Mouse (Mus musculus) fibroblast of lung, adult 2 months (primary cell): ENCODE results near the gene Gbp8.
"Not testable (repeated sequence)": the region's sequence is repeated elsewhere in the genome, so short reads cannot be mapped to it uniquely, and the experiment has no call there.

Source experiments
- DNase-seq: peaks from one replicate; pipeline ENCODE4 v3.0.0-alpha.2; 2011; ENCODE audit warnings: low read depth

Gbp8 gene

DNA sequence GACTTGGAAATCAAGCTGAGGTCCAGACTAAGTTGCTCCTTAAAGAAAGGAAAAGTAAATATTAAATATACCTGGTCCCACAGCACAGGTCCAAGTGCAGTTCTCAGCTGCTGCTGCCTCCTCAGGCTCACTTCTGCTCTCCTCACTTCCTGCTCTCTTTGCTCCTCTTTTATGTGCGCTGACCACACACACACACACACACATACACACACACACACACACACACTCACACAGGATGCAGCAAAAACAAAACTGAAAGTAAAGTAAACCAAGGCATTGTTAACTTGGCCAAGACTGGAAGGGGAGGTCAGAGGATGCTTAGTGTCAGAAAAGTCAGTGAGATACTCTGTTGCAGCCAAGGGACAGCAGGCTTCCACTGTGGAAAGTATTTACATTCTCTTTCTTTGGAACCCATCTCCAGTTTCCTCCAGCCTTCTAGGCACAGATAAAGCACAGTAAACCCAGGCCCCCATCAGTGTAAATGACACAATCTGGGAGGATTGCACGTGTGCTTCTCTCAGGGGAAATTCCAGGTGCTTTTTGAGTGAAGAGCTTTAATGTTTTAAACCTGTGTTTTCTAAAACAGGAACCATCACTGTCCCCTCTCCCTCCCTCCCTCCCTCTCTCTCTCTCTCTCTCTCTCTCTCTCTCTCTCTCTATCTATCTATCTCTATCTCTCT is at the start of gene Gbp8, which contains the start of the genes Gbp9 and Gbp4:
Gene Gbp8, minus strand, starts transcription at position 132 of the 680 bp plus-strand sequence.
Gene Gbp9, minus strand, starts transcription at position 131 of the 680 bp plus-strand sequence.
Gene Gbp4, minus strand, starts transcription at position 178 of the 680 bp plus-strand sequence.
- DNase-seq = not testable (repeated sequence)

DNA sequence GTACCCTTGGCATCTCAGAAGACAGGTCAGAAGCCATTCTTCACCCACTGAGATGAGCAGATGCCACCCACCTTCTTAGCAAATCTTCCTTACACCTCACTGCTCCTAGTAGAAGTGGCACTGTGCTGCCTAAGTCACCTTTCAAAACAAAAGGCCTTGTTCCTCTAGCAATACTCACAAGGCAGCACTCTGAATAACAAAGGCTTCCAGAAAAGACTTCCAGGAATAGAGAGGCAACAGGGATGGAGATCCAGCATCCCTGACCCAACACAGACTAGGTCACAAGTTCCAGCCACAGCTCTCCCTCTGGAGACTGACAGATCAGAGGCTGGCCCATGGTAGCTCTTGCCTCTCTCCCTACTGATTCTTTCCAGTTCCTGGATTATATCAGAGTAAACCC is 42.1 kb upstream of the Gbp8 start:
- DNase-seq = no peak

DNA sequence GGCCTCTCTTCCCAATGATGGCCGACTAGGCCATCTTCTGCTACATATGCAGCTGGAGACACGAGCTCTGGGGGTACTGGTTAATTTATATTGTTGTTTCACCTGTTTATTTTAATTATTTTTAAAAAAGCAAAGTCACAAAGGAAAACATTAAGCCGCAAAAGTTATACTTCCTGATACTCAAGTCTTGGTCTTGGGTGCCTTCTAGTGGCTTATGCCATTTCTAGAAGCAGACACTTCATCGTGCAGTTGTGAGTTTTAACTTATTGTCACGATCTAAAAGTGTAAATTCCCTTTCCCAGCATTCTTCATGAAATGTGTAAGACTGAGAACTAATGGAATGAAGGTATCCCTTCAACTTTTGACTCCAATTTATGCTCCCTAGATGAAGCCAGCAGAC is 17.2 kb upstream of the Gbp8 start:
- no peak for DNase-seq

DNA sequence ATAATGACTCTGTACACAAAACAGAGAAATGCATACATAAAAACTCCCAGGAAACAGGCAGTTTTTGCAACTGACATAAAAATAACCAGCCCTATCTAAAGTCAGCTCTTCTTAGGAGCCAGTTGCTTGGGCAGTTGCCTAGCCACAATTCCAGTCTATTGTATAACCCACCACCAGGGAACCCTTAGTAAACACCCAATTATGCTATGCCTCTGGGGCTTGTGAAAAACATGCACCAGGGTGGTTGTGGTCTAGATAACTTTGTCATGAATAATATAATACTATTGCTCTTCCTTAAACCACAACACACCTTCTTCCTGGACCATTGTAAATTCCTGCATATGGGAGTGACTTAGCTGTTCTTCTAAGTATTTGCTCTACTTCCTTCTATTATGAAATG is 14.7 kb upstream of the Gbp8 start:
- DNase-seq = no peak

DNA sequence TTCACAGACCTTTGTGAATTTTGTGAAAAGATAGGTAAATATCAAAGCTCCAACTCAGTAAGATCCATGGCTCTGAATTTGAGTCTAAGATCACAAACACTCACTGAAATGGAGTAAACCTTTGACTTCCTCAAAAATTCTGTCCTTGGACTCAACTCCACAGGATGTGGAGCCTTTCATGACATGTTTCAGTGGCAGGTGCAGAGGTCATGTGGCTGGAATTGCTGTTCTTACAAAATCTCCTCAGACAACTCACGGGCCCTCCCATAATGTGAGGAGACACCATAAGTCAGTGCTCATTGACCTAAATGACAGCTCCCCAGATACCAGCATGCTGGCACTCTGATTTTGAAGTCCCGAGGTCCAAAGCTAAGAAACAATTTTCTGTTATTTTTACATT is 8.7 kb upstream of the Gbp8 start:
- not testable (repeated sequence) for DNase-seq

DNA sequence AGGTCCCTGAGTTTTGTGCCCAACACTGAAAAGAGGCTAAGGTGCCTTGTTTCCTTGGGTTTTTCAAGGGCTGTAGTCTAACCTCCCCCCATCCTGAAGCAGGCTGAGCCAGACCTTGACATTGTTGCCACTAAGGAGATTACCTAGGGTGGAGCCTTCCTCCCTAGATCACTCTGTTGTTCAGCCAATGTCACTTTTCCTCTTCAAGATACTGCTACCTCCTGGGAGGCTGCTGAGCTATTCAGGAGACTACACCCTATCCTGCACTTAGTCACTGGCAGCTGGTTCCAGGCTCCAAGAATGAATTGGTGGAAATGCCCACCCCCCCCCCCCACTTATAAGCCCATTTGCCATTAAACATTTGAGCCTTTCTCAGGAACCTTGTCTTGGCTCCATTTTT is 7.1 kb upstream of the Gbp8 start:
- DNase-seq = no peak

DNA sequence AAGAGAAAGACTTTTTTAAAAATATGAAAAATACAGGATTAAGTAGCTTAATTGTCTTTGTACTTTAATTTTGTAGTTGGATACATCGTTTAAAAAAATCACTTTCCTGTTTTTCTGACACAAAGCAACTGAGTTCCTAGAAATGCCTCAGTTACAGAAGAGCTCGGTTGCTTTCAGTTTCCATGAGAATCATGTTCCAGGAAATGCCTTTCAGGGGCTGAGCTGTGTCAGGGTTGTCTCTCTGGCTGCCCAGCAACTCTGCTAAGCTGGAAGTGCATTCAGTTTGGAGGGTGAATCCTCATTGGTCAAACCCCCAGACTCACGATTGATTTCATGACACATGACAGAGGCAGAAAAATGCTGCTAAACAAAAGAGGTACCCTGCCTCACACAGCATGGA is 6.4 kb upstream of the Gbp8 start:
- DNase-seq = not testable (repeated sequence)

DNA sequence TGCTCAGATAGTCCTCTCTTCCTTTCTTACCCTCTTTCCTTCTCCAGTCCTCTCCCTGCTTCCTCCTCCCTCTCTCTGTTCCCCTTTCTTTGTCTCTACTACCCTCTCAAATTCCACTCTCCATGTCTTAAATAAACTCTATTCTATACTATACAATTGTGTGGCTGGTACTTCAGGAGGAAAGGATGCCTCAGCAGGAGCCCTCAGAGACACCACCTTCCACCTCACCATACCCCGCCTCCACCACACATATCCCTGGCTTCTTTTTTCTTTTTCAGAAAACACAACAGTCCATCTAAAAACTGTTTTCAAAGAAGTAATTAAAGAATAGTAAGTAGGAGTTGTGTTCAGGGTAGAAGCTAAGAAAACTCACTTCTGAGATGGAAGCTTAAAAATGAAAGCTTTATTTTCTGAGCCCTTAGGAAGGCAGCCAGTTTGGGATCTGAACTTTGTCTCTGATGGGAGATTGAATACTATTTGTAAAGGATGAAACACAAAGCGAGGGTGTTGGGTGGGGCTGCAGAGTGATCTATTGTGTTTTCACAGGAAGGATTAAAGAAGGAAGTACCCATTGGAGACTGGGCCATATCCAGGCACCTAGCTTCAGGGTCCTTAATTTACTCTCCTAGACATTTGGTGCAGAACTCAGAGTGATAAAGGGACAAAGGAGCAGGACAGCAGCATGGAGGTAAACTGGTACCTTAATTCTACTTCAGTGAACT is 910 bp upstream of the Gbp8 start:
- not testable (repeated sequence) for DNase-seq

DNA sequence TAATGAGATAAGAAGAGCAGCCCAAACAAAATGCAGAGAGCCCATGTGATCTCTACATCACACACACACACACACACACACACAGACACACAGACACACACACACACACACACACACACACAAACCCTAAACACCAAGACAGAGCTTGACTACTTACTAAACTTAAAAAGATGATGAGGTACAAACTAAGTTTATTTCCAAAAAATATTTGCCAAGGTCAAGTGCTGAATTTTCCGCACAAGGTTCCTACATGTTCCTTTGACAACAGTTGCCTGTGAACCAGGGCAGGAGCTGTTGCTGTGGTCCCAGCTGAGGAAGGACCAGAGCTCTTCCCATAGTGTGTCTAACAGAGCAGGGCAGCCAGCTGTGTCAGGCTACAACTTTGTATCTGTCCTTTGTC is 434 bp downstream of the Gbp8 start:
- no peak for DNase-seq

DNA sequence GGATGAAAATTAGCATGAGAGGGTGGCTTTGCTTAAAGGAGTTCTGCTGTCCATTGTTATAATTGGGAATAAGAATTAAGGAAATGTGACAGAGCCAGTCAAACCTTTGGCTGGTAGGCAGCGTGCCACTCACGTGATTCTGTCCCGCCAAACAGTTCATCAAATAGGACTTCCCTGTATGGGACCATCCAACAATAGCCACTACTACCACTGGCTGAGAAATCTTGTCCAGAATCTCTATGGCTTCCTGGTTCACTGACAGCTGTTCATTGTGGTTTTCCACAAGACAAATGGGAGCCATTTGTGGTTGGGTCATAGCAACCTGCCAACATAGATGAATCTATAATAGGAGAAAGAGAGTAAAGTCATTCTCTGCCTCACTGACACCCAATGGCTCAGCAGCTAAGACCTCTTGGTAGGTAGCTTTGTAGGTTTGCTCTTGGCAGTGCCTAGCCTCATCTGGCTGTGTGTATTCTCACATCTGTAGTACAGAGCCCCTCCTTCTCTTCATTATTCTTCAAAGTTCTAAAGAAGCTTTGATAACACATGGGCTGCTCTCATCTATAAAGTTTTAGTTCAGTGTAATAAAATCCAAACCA is 2.5 kb downstream of the Gbp8 start:
- not testable (repeated sequence) for DNase-seq

DNA sequence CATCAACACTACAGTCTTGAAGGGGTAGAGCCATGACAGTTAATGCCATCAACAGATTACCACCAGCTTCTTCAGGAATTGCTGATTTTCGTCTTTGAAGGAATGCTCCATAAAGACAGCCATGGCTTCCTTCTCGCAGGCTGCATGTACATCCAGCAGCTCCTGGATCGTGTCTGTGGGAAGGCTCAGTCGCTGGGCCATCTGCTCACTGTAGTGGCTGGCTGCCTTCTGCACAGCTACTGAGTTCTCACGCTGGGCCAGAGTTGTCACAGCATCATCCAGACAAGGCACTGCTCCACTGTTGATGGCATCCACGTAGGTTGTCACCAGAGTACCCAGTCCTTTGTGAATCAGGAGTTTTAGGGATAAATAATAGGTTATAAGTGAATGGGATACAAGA is 17.6 kb downstream of the Gbp8 start:
- not testable (repeated sequence) for DNase-seq

DNA sequence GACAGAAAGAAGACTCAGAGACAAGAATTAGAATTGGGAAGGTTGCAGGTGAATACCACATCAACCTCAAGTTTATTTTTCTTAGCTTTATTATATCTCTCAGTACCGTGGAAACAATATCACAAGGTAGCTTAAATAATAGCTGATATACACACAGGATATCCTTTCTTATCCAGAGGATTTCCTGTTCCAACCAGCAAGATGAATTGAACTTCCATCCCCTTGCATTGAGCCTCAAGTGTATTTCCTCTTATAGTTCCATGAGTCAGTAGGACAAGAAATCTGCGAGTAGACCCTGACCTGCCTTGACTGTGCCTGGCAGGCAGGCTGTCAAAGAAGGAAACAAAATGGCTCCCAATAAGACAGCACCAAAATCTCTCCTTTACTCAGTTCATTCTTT is 23.6 kb downstream of the Gbp8 start:
- DNase-seq = no peak

DNA sequence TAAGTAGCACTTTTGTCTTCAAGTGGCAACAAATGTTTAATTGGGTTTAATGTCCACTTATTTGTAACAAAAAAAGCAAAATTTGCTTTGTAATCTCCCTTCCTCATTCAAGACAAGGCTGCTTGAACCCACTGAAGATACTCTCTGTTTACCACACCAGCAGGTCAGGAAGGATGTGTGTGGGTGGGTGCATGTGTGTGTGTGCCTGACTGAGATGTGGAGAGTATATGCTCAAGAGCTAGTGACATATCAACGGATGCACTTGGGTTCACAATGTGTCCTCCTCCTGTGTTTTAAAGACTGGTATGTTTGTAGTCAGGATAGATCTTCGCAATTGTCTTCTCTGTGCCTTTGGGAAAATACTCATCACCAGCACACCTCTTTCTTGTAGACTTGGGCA is 24.6 kb downstream of the Gbp8 start:
- no peak for DNase-seq

DNA sequence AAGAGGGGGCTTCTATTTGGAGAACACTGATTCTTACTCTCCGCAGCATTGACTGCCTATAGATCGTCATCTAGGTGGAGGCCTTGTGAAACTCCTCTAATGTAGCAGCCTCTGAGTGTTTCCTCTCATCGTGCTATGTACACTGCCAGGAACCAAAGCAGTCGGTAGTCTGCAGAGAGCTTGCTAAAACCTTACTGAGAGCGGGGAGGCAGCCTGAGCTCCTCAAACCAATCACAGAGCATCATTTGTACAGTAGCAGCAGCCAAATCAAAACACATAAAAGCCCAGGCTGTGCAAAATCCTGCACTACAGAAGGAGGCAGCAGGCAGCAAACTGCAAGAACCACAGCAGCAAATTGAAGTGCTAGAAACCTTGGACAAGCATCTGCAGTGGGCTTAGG is 25.7 kb downstream of the Gbp8 start:
- no peak for DNase-seq

DNA sequence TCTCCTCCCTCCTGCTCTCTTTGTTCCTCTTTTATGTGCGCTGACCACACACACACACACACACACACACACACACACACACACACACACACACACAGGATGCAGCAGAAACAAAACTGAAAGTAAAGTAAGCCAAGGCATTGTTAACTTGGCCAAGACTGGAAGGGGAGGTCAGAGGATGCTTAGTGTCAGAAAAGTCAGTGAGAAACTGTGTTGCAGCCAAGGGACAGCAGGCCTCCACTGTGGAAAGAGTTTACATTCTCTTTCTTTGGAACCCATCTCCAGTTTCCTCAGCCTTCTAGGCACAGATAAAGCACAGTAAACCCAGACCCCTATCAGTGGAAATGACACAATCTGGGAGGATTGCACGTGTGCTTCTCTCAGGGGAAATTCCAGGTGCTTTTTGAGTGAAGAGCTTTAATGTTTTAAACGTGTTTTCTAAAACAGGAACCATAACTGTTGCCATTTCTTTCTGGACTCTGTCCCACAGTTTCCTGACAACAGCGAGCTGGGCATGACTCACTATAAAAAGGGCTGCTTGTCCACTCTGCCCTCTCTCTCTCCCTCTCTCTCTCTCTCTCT is 29.0 kb downstream of the Gbp8 start:
- not testable (repeated sequence) for DNase-seq

DNA sequence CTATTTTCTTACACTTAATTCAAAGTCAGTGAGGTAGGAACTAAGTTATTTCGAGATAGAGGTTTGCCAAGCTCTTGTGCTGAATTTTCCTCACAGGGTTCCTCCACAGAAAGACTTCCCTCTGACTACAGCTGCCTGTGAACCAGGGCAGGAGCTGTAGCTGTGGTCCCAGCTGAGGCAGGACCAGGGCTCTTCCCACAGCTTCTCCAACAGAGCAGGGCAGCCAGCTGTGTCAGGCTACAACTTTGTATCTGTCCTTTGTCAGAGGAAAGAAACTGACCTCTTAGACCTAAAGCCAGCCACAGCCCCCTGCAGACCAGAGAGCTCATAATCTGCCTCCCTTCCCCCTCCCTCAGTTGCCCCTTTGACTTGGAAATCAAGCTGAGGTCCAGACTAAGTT is 29.6 kb downstream of the Gbp8 start:
- not testable (repeated sequence) for DNase-seq

DNA sequence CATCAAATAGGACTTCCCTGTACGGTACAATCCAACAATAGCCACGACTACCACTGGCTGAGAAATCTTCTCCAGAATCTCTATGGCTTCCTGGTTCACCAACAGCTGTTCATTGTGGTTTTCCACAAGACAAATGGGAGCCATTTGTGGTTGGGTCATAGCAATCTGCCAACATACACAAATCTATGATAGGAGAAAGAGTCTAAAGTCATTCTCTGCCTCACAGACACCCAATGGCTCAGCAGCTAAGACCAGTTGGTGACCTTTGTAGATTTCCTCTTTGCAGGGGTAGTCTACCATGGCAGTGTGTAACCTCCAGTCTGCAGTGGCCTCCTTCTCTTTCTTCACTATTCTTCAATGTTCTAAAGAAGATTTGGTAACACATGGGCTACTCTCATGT is 33.7 kb downstream of the Gbp8 start:
- DNase-seq = not testable (repeated sequence)

DNA sequence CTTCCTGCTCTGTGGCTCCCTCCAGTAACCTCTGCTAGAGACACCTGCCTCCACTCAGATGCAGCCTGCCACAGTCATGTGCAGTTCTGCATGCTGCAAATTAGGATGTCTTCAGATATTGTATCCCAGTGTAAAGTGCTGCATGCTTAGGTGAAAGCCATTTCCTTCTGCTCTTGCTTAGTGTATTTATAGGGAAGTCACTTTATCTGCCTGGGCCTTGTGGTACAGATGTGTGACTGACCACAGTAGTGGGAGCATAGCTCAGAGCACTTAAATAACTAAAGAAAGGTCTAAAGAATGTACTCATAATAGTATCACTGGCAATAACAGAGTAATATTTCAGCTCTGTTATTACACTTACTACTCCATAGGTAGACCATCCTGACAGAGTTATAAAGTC is 57.4 kb downstream of the Gbp8 start:
- DNase-seq = no peak

DNA sequence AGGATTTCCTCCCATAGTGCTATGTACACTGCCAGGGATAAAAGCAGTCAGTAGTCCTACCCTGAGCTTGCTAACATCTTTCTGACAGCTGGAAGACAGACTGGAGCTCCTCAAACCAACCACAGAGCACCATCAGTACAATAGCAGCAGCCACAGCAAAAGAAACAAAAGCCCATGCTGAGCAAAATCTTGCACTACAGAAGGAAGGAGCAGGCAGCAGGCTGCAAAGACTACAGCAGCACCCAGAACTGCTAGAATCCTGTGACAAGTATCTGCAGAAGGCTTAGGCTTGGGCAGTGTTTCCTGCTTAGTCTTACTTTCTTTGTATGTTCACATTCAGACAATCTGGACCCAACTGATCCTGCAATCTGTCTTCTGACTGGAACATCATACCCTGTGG is 71.0 kb downstream of the Gbp8 start:
- not testable (repeated sequence) for DNase-seq

DNA sequence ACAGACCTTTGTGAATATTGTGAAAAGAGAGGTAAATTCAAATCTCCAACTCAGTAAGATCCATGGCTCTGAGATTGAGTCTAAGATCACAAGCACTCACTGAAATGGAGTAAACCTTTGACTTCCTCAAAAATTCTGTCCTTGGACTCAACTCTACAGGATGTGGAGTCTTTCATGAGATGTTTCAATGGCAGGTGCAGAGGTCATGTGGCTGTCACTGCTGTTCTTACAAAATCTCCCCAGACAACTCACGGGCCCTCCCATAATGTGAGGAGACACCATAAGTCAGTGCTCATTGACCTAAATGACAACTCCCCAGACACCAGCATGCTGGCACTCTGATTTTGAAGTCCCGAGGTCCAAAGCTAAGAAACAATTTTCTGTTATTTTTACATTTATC is 74.9 kb downstream of the Gbp8 start:
- DNase-seq = not testable (repeated sequence)

DNA sequence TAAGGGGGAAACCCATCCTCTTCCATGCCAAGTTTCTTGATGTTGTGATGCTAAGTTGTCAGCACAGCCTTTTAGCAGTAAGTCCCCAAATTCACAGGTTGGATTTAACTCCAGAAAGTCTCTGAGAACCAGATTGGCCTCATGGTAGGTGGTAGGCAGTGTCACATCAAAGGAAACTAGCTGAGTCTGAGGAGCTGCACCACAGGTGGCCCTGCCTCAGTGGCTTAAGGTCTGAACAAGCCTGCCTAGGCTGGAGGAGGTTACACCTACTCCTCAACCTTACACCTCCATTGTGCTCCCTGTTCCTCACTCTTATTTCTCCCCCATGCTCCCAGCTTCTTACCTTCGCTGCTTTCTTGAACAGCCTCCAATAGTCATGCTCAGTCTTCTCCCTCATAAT is 76.0 kb downstream of the Gbp8 start:
- no peak for DNase-seq

DNA sequence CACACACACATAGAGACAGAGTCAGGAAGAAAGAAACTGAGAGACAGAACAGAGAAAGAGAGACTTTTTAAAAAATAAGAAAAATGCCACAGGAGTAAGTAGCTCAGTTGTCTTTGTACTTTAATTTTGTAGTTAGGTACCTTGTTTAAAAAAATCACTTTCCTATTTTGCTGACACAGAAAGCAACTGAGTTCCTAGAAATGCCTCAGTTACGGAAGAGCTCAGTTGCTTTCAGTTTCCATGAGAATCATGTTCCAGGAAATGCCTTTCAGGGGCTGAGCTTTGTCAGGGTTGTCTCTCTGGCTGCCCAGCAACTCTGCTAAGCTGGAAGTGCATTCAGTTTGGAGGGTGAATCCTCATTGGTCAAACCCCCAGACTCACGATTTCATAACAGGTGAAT is 76.9 kb downstream of the Gbp8 start:
- not testable (repeated sequence) for DNase-seq

DNA sequence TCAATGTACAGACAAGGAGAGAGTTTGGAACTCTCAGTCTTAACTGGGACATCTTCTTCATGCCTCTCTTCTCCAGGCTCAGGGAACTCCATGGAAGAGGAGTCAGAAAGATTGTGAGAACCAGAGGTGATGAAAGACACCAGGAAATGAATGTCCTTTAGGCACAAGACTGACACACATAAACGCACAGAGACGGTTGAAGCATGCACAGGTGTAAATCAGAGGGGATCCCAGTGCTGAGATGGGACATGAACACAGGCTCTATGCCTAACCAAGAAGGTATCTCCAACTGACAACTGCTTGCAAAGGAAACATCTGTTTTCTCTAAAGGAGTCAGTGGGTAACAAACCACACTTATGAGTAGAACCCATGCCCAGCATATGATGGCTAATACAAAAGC is 79.1 kb downstream of the Gbp8 start:
- no peak for DNase-seq
